Mouse (Mus musculus): ENCODE data around the gene Etv6.

DNA sequence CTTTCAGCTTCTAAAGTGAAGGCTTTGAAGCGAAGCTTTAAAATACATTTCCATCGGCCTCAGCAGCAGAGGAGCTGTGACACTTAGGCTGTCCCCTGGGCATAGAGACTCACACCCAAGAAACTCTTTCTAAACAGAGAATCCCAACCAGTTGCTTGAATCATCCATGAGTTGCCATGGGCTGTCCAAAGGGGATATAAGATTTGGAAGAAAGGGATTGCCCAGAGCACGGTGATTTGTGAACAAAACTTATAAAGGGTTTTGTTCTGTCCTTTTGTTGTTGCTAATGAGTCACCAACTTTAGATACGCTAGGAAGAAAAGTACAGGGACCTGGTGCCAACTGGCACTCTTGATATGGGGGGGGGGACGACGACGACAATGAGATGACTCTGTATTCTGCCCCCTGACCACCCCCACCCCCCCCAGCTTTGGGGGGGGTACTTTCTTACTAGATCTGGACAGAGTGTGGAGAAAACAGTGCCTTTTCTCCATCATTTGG lies 113.0 kb downstream of the Etv6 start:
- TF ChIP-seq EP300 (IDR thresholded peaks at IDR 0.05; ENCODE audit: low read depth) (no peak), CTCF (IDR thresholded peaks at IDR 0.05; ENCODE audit: low read depth) (no peak)
